Mouse (Mus musculus) megakaryocyte, embryonic 14.5 days (primary cell): ENCODE measurements around the gene Gm7849. TPM values are rescaled to one million over a fixed set of nuclear protein-coding genes. Genes with fewer than 3 reads are reported as not detected.
"Not testable (repeated sequence)": the region's sequence is repeated elsewhere in the genome, so short reads cannot be mapped to it uniquely, and the experiment has no call there.

Experiments used
- H3K27me3 ChIP-seq: replicated peaks from 2 replicates; pipeline ENCODE3; 2012; ENCODE audit warnings: inconsistent platforms
- H3K36me3 ChIP-seq: replicated peaks from 2 replicates; pipeline ENCODE3; 2012; ENCODE audit warnings: low read length, inconsistent platforms, mixed read lengths
- H3K4me1 ChIP-seq: 2 replicates; pipeline ENCODE4 v1.6.1; 2012; ENCODE audit warnings: inconsistent platforms
- H3K4me3 ChIP-seq: replicated peaks from 2 replicates; pipeline ENCODE3; 2012; ENCODE audit warnings: moderate library complexity, mild to moderate bottlenecking, inconsistent platforms
- H3K9me3 ChIP-seq: 2 replicates; pipeline ENCODE4 v1.6.1; 2012; ENCODE audit warnings: inconsistent platforms
- polyA plus RNA-seq: library from polyadenylated mRNA; stranded (reverse); fragments of >175 nt; gene quantifications from 2 replicates; pipeline ENCODE4 v1.2.3, GENCODE M21; 2012; ENCODE audit warnings: low replicate concordance; ENCODE audit not compliant: insufficient read depth

The Gm7849 gene
- polyA plus RNA-seq = not detected in 2 replicates

GRCm38 (mm10) chr8:21456460-21456859, at the start of gene Gm7849:
Gm7849 (minus strand) TSS chr8:21456560.
- not testable (repeated sequence) for H3K4me3 ChIP-seq, H3K36me3 ChIP-seq, H3K4me1 ChIP-seq, H3K9me3 ChIP-seq, H3K27me3 ChIP-seq

GRCm38 (mm10) chr8:21427111-21427510, 29.2 kb downstream of the Gm7849 start, which contains the start of gene Defa36:
Defa36 (plus strand) TSS chr8:21427411.
- not testable (repeated sequence) for H3K4me3 ChIP-seq

More at GRCm38 (mm10) chr8:21427111-21427510, 29.2 kb downstream of the Gm7849 start, which contains the start of gene Defa36:
- H3K36me3 ChIP-seq, H3K4me1 ChIP-seq, H3K9me3 ChIP-seq, H3K27me3 ChIP-seq: not testable (repeated sequence)

Other genes starting within 250 kb of the Gm7849 start
- gene Gm15292, start 206.8 kb downstream of the Gm7849 start, polyA plus RNA-seq = not detected in 2 replicates
- not detected in 2 replicates for gene Defa27, start 141.0 kb downstream of the Gm7849 start, polyA plus RNA-seq
- gene Defa29, start 129.5 kb downstream of the Gm7849 start, polyA plus RNA-seq = not detected in 2 replicates
- not detected in 2 replicates for gene Defa2, start 78.0 kb downstream of the Gm7849 start, polyA plus RNA-seq
- gene Defa33, start 64.7 kb downstream of the Gm7849 start, polyA plus RNA-seq = not detected in 2 replicates
- gene Defa36, start 29.1 kb downstream of the Gm7849 start, polyA plus RNA-seq = not detected in 2 replicates
- not detected in 2 replicates for gene Defa20, start 52.7 kb upstream of the Gm7849 start, polyA plus RNA-seq
- not detected in 2 replicates for gene Defa32, start 72.5 kb upstream of the Gm7849 start, polyA plus RNA-seq
- gene Defa37, start 108.8 kb upstream of the Gm7849 start, polyA plus RNA-seq = not detected in 2 replicates
- not detected in 2 replicates for gene Defa28, start 126.4 kb upstream of the Gm7849 start, polyA plus RNA-seq
- not detected in 2 replicates for gene Gm7861, start 137.9 kb upstream of the Gm7849 start, polyA plus RNA-seq
- not detected in 2 replicates for gene Defa26, start 161.6 kb upstream of the Gm7849 start, polyA plus RNA-seq
- gene Defa17, start 199.2 kb upstream of the Gm7849 start, polyA plus RNA-seq = not detected in 2 replicates
- gene Defa34, start 209.2 kb upstream of the Gm7849 start, polyA plus RNA-seq = not detected in 2 replicates
- gene AY761184, start 247.1 kb upstream of the Gm7849 start, polyA plus RNA-seq = not detected in 2 replicates